Mouse (Mus musculus) liver, embryonic 11.5 days (tissue): ENCODE measurements around the gene Tlnrd1. TPM values are rescaled to one million over a fixed set of nuclear protein-coding genes. Genes with fewer than 3 reads are reported as not detected.

Experiments
- ATAC-seq: fragments of 200-750 bp; cut with Nextera tagmentation; replicated peaks from 2 replicates; pipeline ENCODE4 v1.8.0; 2017; ENCODE audit warnings: moderate number of reproducible peaks, mild to moderate bottlenecking, moderate TSS enrichment, moderate library complexity; ENCODE audit not compliant: low FRiP score
- DNase-seq: peaks from one replicate; pipeline ENCODE4 v3.0.0-alpha.2; 2017; ENCODE audit warnings: low spot score
- H3K27ac ChIP-seq: fragments of 300-500 bp; sonication (generic); 2 replicates; pipeline ENCODE4 v1.5.1; 2014; ENCODE audit warnings: mild to moderate bottlenecking, low read depth, low read length, control low read depth
- H3K27me3 ChIP-seq: fragments of 300-500 bp; sonication (generic); replicated peaks from 2 replicates; pipeline ENCODE4 v1.6.1; 2014; ENCODE audit warnings: low read length, mixed read lengths; ENCODE audit not compliant: control insufficient read depth, insufficient read depth
- H3K36me3 ChIP-seq: fragments of 300-500 bp; sonication (generic); 2 replicates; pipeline ENCODE4 v1.6.1; 2014; ENCODE audit warnings: mild to moderate bottlenecking, low read length, moderate library complexity, mixed read lengths; ENCODE audit not compliant: control insufficient read depth, insufficient read depth
- H3K4me1 ChIP-seq: fragments of 300-500 bp; sonication (generic); replicated peaks from 2 replicates; pipeline ENCODE4 v1.6.1; 2014; ENCODE audit warnings: low read length, mixed read lengths; ENCODE audit not compliant: control insufficient read depth, insufficient read depth
- H3K4me2 ChIP-seq: fragments of 300-500 bp; sonication (generic); 2 replicates; pipeline ENCODE4 v1.6.1; 2014; ENCODE audit warnings: mild to moderate bottlenecking, control low read depth, moderate library complexity
- H3K4me3 ChIP-seq: fragments of 300-500 bp; sonication (generic); 2 replicates; pipeline ENCODE4 v1.5.1; 2014; ENCODE audit warnings: low read depth, low read length, control low read depth
- H3K9ac ChIP-seq: fragments of 300-500 bp; sonication (generic); 2 replicates; pipeline ENCODE4 v1.6.1; 2014; ENCODE audit warnings: low read depth, low read length, control low read depth
- H3K9me3 ChIP-seq: fragments of 300-500 bp; sonication (generic); 2 replicates; pipeline ENCODE4 v1.6.1; 2016; ENCODE audit warnings: low read length, inconsistent platforms, mixed read lengths; ENCODE audit not compliant: control insufficient read depth
- WGBS: fragments of 180-500 bp; shearing (Covaris S2); extraction: QIAGEN DNeasy Blood & Tissue Kit; methylation state at CpG from one replicate; pipeline ENCODE4 v1.1.7; 2014; 5-methylcytosine and 5-hydroxymethylcytosine counted together
- polyA plus RNA-seq: library from polyadenylated mRNA; unstranded; fragments of >200 nt; fragmentation: Nextera tagmentation; extraction: Ambion mirVana; gene quantifications from 2 replicates; pipeline ENCODE4 v1.2.1, GENCODE M21; 2014

Tlnrd1 gene
- polyA plus RNA-seq, 1 experiment from 2014 or later: 16.4 TPM

GRCm38 (mm10) chr7:83878676-83879448, 5.2 kb downstream of the Tlnrd1 start:
- DNase-seq (no peak), ATAC-seq (no peak)
- Histone ChIP-seq H3K27ac (no peak overlapping the region), H3K36me3 (peaks cover 11% of the 10 kb centered on the region), H3K9me3 (no peaks in the 10 kb centered on the region), H3K4me3 (no peak overlapping the region), H3K27me3 (no peaks in the 10 kb centered on the region), H3K9ac (no peak overlapping the region), H3K4me1 (peaks cover 35% of the 10 kb centered on the region), H3K4me2 (no peak overlapping the region)
- 48% methylated on average over 5 of the region's 5 CpGs for WGBS

- no peak overlapping the region for H3K4me2 ChIP-seq
- no peaks in the 10 kb centered on the region for H3K27me3 ChIP-seq
- DNase-seq (no peak), ATAC-seq (peak; percentile 35; the same call in 1 of the 2 replicates)
- WGBS: 68% methylated on average over 3 of the region's 3 CpGs
- H3K9ac ChIP-seq: no peak overlapping the region
- H3K4me3 ChIP-seq: no peak overlapping the region
- peak overlapping the region; percentile 32; the same call in 1 of the 2 replicates for H3K27ac ChIP-seq
- peaks cover 27% of the 10 kb centered on the region for H3K4me1 ChIP-seq
- H3K9me3 ChIP-seq: no peaks in the 10 kb centered on the region
- peaks cover 5% of the 10 kb centered on the region for H3K36me3 ChIP-seq
Measured at GRCm38 (mm10) chr7:83877088-83877487, 7.0 kb downstream of the Tlnrd1 start.

GRCm38 (mm10) chr7:83869839-83870543, 14.1 kb downstream of the Tlnrd1 start:
- Histone ChIP-seq H3K4me1 (no peaks in the 10 kb centered on the region), H3K9me3 (no peaks in the 10 kb centered on the region), H3K4me2 (no peak overlapping the region), H3K27me3 (no peaks in the 10 kb centered on the region), H3K36me3 (no peaks in the 10 kb centered on the region), H3K4me3 (no peak overlapping the region), H3K9ac (no peak overlapping the region), H3K27ac (no peak overlapping the region)
- 66% methylated on average over 5 of the region's 5 CpGs for WGBS
- DNase-seq (no peak), ATAC-seq (no peak)

GRCm38 (mm10) chr7:83868200-83868599, 15.9 kb downstream of the Tlnrd1 start:
- Histone ChIP-seq H3K9me3 (no peaks in the 10 kb centered on the region), H3K27me3 (no peaks in the 10 kb centered on the region)

GRCm38 (mm10) chr7:83863554-83863953, 20.6 kb downstream of the Tlnrd1 start:
- Histone ChIP-seq H3K4me3 (no peak overlapping the region), H3K27me3 (no peaks in the 10 kb centered on the region), H3K36me3 (no peaks in the 10 kb centered on the region), H3K9me3 (no peaks in the 10 kb centered on the region), H3K4me1 (no peaks in the 10 kb centered on the region), H3K27ac (no peak overlapping the region), H3K4me2 (no peak overlapping the region), H3K9ac (no peak overlapping the region)
- ATAC-seq (no peak), DNase-seq (no peak)
- 41% methylated on average over 2 of the region's 2 CpGs for WGBS

More at GRCm38 (mm10) chr7:83868200-83868599, 15.9 kb downstream of the Tlnrd1 start:
- Histone ChIP-seq H3K36me3 (no peaks in the 10 kb centered on the region), H3K9ac (no peak overlapping the region), H3K4me1 (no peaks in the 10 kb centered on the region), H3K4me2 (no peak overlapping the region), H3K4me3 (no peak overlapping the region), H3K27ac (no peak overlapping the region)
- 80% methylated on average over 3 of the region's 3 CpGs for WGBS
- DNase-seq: no peak
- no peak for ATAC-seq

GRCm38 (mm10) chr7:83859378-83860083, 24.6 kb downstream of the Tlnrd1 start:
- Histone ChIP-seq H3K9ac (no peak overlapping the region), H3K4me2 (no peak overlapping the region), H3K27ac (no peak overlapping the region), H3K4me1 (no peaks in the 10 kb centered on the region), H3K4me3 (no peak overlapping the region), H3K36me3 (no peaks in the 10 kb centered on the region), H3K9me3 (no peaks in the 10 kb centered on the region), H3K27me3 (no peaks in the 10 kb centered on the region)
- DNase-seq: no peak
- 58% methylated on average over 4 of the region's 4 CpGs for WGBS
- ATAC-seq: no peak

- Histone ChIP-seq H3K4me1 (no peaks in the 10 kb centered on the region), H3K4me2 (no peak overlapping the region), H3K27ac (no peak overlapping the region), H3K9ac (no peak overlapping the region), H3K36me3 (no peaks in the 10 kb centered on the region), H3K27me3 (no peaks in the 10 kb centered on the region), H3K4me3 (no peak overlapping the region), H3K9me3 (no peaks in the 10 kb centered on the region)
- DNase-seq (no peak), ATAC-seq (no peak)
- 81% methylated on average over 3 of the region's 3 CpGs for WGBS
Measured at GRCm38 (mm10) chr7:83857921-83858320, 26.2 kb downstream of the Tlnrd1 start.

- no peaks in the 10 kb centered on the region for H3K27me3 ChIP-seq
- no peaks in the 10 kb centered on the region for H3K36me3 ChIP-seq
- WGBS: 65% methylated on average over 2 of the region's 2 CpGs
- no peaks in the 10 kb centered on the region for H3K9me3 ChIP-seq
- no peak overlapping the region for H3K4me2 ChIP-seq
- no peak overlapping the region for H3K27ac ChIP-seq
- no peak overlapping the region for H3K4me3 ChIP-seq
- H3K4me1 ChIP-seq: no peaks in the 10 kb centered on the region
- no peak for DNase-seq
- ATAC-seq: no peak
- H3K9ac ChIP-seq: no peak overlapping the region
Measured at GRCm38 (mm10) chr7:83857208-83857488, 27.0 kb downstream of the Tlnrd1 start.
